Mouse (Mus musculus) kidney, embryonic 15.5 days (tissue): ENCODE data around the gene Prickle2. TPM values are rescaled to one million over a fixed set of nuclear protein-coding genes. Genes with fewer than 3 reads are reported as not detected.

Experiments
- ATAC-seq: fragments of 200-750 bp; cut with Nextera tagmentation; replicated peaks from 2 replicates; pipeline ENCODE4 v1.8.0; 2017; ENCODE audit warnings: moderate TSS enrichment; ENCODE audit not compliant: low FRiP score
- H3K27ac ChIP-seq: fragments of 300-500 bp; sonication (generic); 2 replicates; pipeline ENCODE4 v1.5.1; 2015; ENCODE audit warnings: mild to moderate bottlenecking, inconsistent platforms
- H3K27me3 ChIP-seq: fragments of 300-500 bp; sonication (generic); 2 replicates; pipeline ENCODE4 v1.6.1; 2015; ENCODE audit warnings: inconsistent platforms
- H3K36me3 ChIP-seq: fragments of 300-500 bp; sonication (generic); 2 replicates; pipeline ENCODE4 v1.6.1; 2015; ENCODE audit warnings: inconsistent platforms
- H3K4me1 ChIP-seq: fragments of 300-500 bp; sonication (generic); 2 replicates; pipeline ENCODE4 v1.6.1; 2015; ENCODE audit warnings: inconsistent platforms
- H3K4me2 ChIP-seq: fragments of 300-500 bp; sonication (generic); 2 replicates; pipeline ENCODE4 v1.6.1; 2015; ENCODE audit warnings: moderate library complexity, mild to moderate bottlenecking, inconsistent platforms
- H3K4me3 ChIP-seq: fragments of 300-500 bp; sonication (generic); replicated peaks from 2 replicates; pipeline ENCODE4 v1.5.1; 2015; ENCODE audit warnings: mild to moderate bottlenecking, inconsistent platforms
- H3K9ac ChIP-seq: fragments of 300-500 bp; sonication (generic); 2 replicates; pipeline ENCODE4 v1.6.1; 2015; ENCODE audit warnings: mild to moderate bottlenecking, inconsistent platforms
- H3K9me3 ChIP-seq: fragments of 300-500 bp; sonication (generic); replicated peaks from 2 replicates; pipeline ENCODE4 v1.6.1; 2016; ENCODE audit warnings: inconsistent platforms
- WGBS: fragments of 180-500 bp; shearing (Covaris S2); methylation state at CpG from one replicate; pipeline ENCODE4 v1.1.7; 2015; ENCODE audit warnings: mixed read lengths; 5-methylcytosine and 5-hydroxymethylcytosine counted together
- polyA plus RNA-seq: library from polyadenylated mRNA; unstranded; fragments of >200 nt; fragmentation: Nextera tagmentation; extraction: Ambion mirVana; gene quantifications from 2 replicates; pipeline ENCODE4 v1.2.1, GENCODE M21; 2015

Prickle2 gene
- polyA plus RNA-seq, 1 experiment from 2014 or later: 7.6 TPM

GRCm38 (mm10) chr6:92498574-92498973 lies 207.4 kb downstream of the Prickle2 start:
- no peaks in the 10 kb centered on the region for H3K36me3 ChIP-seq
- H3K4me2 ChIP-seq: no peak overlapping the region
- H3K27ac ChIP-seq: no peak overlapping the region
- no peaks in the 10 kb centered on the region for H3K9me3 ChIP-seq
- ATAC-seq: no peak
- no peak overlapping the region for H3K4me3 ChIP-seq
- peaks cover 20% of the 10 kb centered on the region; the same call in 1 of the 2 replicates for H3K4me1 ChIP-seq
- no peak overlapping the region for H3K9ac ChIP-seq
- WGBS: 44% methylated on average over 6 of the region's 6 CpGs
- no peaks in the 10 kb centered on the region for H3K27me3 ChIP-seq

- WGBS: 79% methylated on average over 4 of the region's 4 CpGs
- Histone ChIP-seq H3K27ac (no peak overlapping the region), H3K4me3 (no peak overlapping the region), H3K9ac (no peak overlapping the region), H3K9me3 (no peaks in the 10 kb centered on the region), H3K27me3 (no peaks in the 10 kb centered on the region), H3K36me3 (no peaks in the 10 kb centered on the region), H3K4me2 (no peak overlapping the region), H3K4me1 (peaks cover 20% of the 10 kb centered on the region; the same call in 1 of the 2 replicates)
- ATAC-seq: no peak
Observed at GRCm38 (mm10) chr6:92497279-92497678, 208.7 kb downstream of the Prickle2 start.

GRCm38 (mm10) chr6:92495500-92495899 lies 210.5 kb downstream of the Prickle2 start:
- H3K4me1 ChIP-seq: peaks cover 20% of the 10 kb centered on the region; the same call in 1 of the 2 replicates
- H3K36me3 ChIP-seq: no peaks in the 10 kb centered on the region
- H3K9me3 ChIP-seq: no peaks in the 10 kb centered on the region
- no peak for ATAC-seq
- no peak overlapping the region for H3K9ac ChIP-seq
- no peaks in the 10 kb centered on the region for H3K27me3 ChIP-seq
- H3K27ac ChIP-seq: no peak overlapping the region
- WGBS: 67% methylated on average over 3 of the region's 3 CpGs
- no peak overlapping the region for H3K4me2 ChIP-seq
- no peak overlapping the region for H3K4me3 ChIP-seq

GRCm38 (mm10) chr6:92481690-92481956 lies 224.3 kb downstream of the Prickle2 start:
- Histone ChIP-seq H3K4me1 (peaks cover 22% of the 10 kb centered on the region), H3K9ac (no peak overlapping the region), H3K27ac (0 out of 2 replicates have a peak overlapping the region, but pooled peaks have one; percentile 86), H3K4me2 (peak overlapping the region; percentile 79), H3K9me3 (no peaks in the 10 kb centered on the region), H3K27me3 (no peaks in the 10 kb centered on the region), H3K4me3 (peak overlapping the region; percentile 51), H3K36me3 (no peaks in the 10 kb centered on the region)
- 14% methylated on average over 1 of the region's 1 CpGs for WGBS
- ATAC-seq: no peak

- WGBS: under 1% methylated on average over 21 of the region's 21 CpGs
Observed at GRCm38 (mm10) chr6:92480941-92481689, 224.8 kb downstream of the Prickle2 start.

GRCm38 (mm10) chr6:92478612-92479011 lies 227.3 kb downstream of the Prickle2 start:
- Histone ChIP-seq H3K9ac (no peak overlapping the region), H3K27me3 (no peaks in the 10 kb centered on the region), H3K4me3 (no peak overlapping the region), H3K27ac (no peak overlapping the region), H3K4me2 (no peak overlapping the region), H3K4me1 (peaks cover 22% of the 10 kb centered on the region), H3K9me3 (no peaks in the 10 kb centered on the region), H3K36me3 (no peaks in the 10 kb centered on the region)
- 100% methylated on average over 1 of the region's 1 CpGs for WGBS
- ATAC-seq: no peak

More at GRCm38 (mm10) chr6:92480941-92481689, 224.8 kb downstream of the Prickle2 start:
- H3K36me3 ChIP-seq: no peaks in the 10 kb centered on the region
- H3K27ac ChIP-seq: peak overlapping the region; percentile 86
- peaks cover 22% of the 10 kb centered on the region for H3K4me1 ChIP-seq
- peak overlapping the region; percentile 79 for H3K4me2 ChIP-seq
- ATAC-seq: peak; percentile 75
- no peaks in the 10 kb centered on the region for H3K27me3 ChIP-seq
- H3K4me3 ChIP-seq: peak overlapping the region; percentile 51
- H3K9me3 ChIP-seq: no peaks in the 10 kb centered on the region
- peak overlapping the region; percentile 41 for H3K9ac ChIP-seq

- no peak overlapping the region for H3K9ac ChIP-seq
- no peaks in the 10 kb centered on the region for H3K9me3 ChIP-seq
- H3K4me3 ChIP-seq: no peak overlapping the region
- H3K4me1 ChIP-seq: peaks cover 22% of the 10 kb centered on the region
- ATAC-seq: no peak
- 86% methylated on average over 2 of the region's 2 CpGs for WGBS
- H3K27ac ChIP-seq: no peak overlapping the region
- no peak overlapping the region for H3K4me2 ChIP-seq
- no peaks in the 10 kb centered on the region for H3K27me3 ChIP-seq
- no peaks in the 10 kb centered on the region for H3K36me3 ChIP-seq
Observed at GRCm38 (mm10) chr6:92477621-92478020, 228.3 kb downstream of the Prickle2 start.

- 76% methylated on average over 4 of the region's 4 CpGs for WGBS
- Histone ChIP-seq H3K27me3 (no peaks in the 10 kb centered on the region), H3K27ac (peak overlapping the region; percentile 75), H3K9me3 (no peaks in the 10 kb centered on the region), H3K9ac (no peak overlapping the region), H3K4me1 (peaks cover 34% of the 10 kb centered on the region), H3K36me3 (no peaks in the 10 kb centered on the region), H3K4me2 (no peak overlapping the region), H3K4me3 (no peak overlapping the region)
- no peak for ATAC-seq
Observed at GRCm38 (mm10) chr6:92469456-92469855, 236.5 kb downstream of the Prickle2 start.

- Histone ChIP-seq H3K27ac (peak overlapping the region; percentile 75), H3K36me3 (no peaks in the 10 kb centered on the region), H3K9ac (no peak overlapping the region), H3K4me2 (no peak overlapping the region), H3K9me3 (no peaks in the 10 kb centered on the region), H3K4me3 (no peak overlapping the region), H3K4me1 (peaks cover 40% of the 10 kb centered on the region), H3K27me3 (no peaks in the 10 kb centered on the region)
- ATAC-seq: no peak
- WGBS: 70% methylated on average over 4 of the region's 4 CpGs
Observed at GRCm38 (mm10) chr6:92468892-92469291, 237.1 kb downstream of the Prickle2 start.

- WGBS: 60% methylated on average over 3 of the region's 3 CpGs
- Histone ChIP-seq H3K9me3 (no peaks in the 10 kb centered on the region), H3K9ac (no peak overlapping the region), H3K36me3 (no peaks in the 10 kb centered on the region), H3K4me2 (no peak overlapping the region), H3K27me3 (no peaks in the 10 kb centered on the region), H3K4me1 (peaks cover 43% of the 10 kb centered on the region), H3K4me3 (no peak overlapping the region), H3K27ac (peak overlapping the region; percentile 75)
- ATAC-seq: peak; percentile 52
Observed at GRCm38 (mm10) chr6:92468383-92468791, 237.6 kb downstream of the Prickle2 start.

GRCm38 (mm10) chr6:92467343-92467742 lies 238.6 kb downstream of the Prickle2 start:
- no peak for ATAC-seq
- Histone ChIP-seq H3K36me3 (no peaks in the 10 kb centered on the region), H3K9me3 (no peaks in the 10 kb centered on the region), H3K9ac (no peak overlapping the region), H3K4me3 (no peak overlapping the region), H3K27me3 (no peaks in the 10 kb centered on the region), H3K27ac (no peak overlapping the region), H3K4me2 (no peak overlapping the region), H3K4me1 (peaks cover 43% of the 10 kb centered on the region)
- WGBS: 78% methylated on average over 2 of the region's 2 CpGs

GRCm38 (mm10) chr6:92465666-92466065 lies 240.3 kb downstream of the Prickle2 start:
- H3K27ac ChIP-seq: 0 out of 2 replicates have a peak overlapping the region, but pooled peaks have one; percentile 13
- 71% methylated on average over 1 of the region's 1 CpGs for WGBS
- no peaks in the 10 kb centered on the region for H3K36me3 ChIP-seq

More at GRCm38 (mm10) chr6:92465666-92466065, 240.3 kb downstream of the Prickle2 start:
- Histone ChIP-seq H3K4me2 (no peak overlapping the region), H3K4me1 (peaks cover 48% of the 10 kb centered on the region), H3K9ac (no peak overlapping the region), H3K4me3 (no peak overlapping the region), H3K27me3 (no peaks in the 10 kb centered on the region), H3K9me3 (no peaks in the 10 kb centered on the region)
- no peak for ATAC-seq
